Mouse (Mus musculus): ENCODE measurements around the gene Gm20830.
"Not testable (repeated sequence)": the region's sequence is repeated elsewhere in the genome, so short reads cannot be mapped to it uniquely, and the experiment has no call there.

The Gm20830 gene

DNA sequence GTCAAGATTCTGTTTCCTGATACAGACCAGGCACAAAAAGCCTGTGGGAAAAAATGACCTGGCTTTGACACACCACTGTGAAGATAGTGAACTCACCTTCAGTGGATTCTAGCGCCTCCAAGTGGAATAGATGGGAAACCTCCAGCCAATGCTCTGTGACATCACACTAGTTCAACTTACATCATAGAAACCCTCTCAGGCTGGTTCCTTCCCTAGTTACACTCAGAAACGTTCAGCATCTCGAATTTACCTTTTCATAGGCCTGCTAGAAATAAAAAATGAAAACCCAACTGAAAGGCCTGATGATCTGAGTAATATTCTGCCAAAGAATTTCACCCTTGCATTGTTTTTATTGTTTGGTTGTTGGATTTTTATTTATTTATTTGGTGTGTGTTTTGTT lies at the start of gene Gm20830:
Gm20830 (minus strand) TSS at position 101 of the 400 bp plus-strand sequence.
- DNase-seq (ENCODE audit: low read depth, low spot score): not testable (repeated sequence)
